Mouse (Mus musculus): ENCODE data around the gene Frmd3. TPM values are rescaled to one million over a fixed set of nuclear protein-coding genes. Genes with fewer than 3 reads are reported as not detected.
"Not testable (repeated sequence)": the region's sequence is repeated elsewhere in the genome, so short reads cannot be mapped to it uniquely, and the experiment has no call there.

Frmd3 gene
- total RNA-seq (2021) = 1 to 10 TPM in 1 of 2 experiments, under 1 TPM in 1; 0.86 to 2.4 TPM
- long read RNA-seq, experiment 1 = 0 reads
- long read RNA-seq, experiment 2 = 0 reads

DNA sequence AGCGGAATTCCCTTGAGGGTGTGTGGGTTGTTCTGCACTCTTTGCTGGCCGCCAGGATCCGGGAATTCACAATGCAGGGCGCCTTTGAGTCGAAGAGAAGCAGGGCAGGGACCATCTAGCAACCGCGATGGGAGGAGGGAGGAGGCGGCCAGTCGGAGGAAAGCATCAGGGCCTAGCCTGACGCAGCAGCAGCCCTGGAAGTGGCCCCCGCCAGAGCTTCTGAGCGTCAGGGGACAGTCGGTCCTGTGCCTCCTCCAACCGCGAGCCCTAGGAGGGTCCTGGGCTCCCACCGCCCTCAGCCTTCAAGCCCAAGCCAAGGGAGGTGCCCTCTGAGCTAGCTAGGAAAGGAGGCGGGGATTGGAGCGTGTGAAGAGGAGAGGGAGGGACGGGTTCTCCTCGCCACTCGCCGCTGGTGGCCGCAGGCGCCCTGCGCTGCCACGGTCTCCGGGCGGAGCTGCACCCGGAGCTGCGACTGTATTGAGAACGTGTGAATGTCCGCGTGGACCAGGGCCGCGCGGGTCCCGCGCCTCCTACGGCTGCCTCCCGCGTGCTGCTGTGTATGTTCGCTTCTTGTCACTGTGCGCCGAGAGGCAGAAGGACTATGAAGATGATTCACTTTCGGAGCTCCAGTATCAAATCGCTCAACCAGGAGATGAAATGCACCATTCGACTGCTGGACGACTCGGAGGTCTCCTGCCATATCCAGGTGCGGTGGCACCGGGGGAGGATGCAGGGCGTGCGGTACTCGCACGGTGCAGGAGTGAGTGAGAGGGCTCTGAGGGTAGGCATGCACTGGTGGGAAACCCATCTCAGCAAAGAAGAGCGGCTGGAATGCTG is at the start of gene Frmd3:
Gene Frmd3, plus strand, starts transcription at position 232 of the 837 bp plus-strand sequence.
- intact Hi-C loops (cut with DNase I; ENCODE audit: low total_unique reads) = no loop called here
- peak; percentile 36 for DNase-seq

DNA sequence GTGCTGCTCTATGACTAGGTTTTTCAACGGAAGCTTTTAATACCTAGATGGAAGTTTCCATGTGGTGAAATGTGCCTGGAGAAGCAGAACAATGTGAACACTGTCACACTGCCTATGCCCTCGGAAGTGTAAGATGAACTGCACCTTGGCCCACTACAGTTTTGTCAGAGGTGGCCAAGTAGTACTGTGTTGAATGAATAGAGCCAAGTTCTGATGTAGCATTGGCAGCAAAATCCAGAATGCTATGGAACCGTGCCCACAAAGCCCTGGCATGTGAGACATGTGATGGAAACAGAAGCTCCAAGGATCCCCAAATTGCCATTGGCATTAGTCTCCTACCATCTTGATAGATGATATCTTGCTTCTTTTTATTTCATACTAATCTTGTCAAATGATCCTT is 32.8 kb upstream of the Frmd3 start:
- intact Hi-C loops (cut with DNase I; ENCODE audit: low total_unique reads) = no loop called here
- peak; percentile 8 for DNase-seq

DNA sequence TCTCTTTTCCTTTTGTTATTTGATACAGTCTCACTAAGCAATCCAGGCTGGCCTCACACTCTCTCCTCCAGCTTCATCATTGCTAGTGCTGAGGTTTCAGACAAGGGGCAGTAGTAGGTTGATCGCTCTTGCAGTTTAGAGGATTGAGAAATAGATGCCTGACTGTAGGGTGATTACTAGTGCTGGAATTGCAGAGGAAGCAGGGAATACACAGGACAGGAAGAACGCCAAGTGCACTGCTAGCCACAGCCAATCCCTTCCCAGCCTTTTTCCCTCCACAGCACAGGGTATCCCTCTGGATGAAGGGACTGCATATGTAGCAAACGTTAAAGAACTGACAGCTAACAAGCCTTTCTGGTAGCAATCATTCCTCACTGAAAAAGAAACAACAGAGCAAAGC is 965 bp upstream of the Frmd3 start:
- intact Hi-C loops (cut with DNase I; ENCODE audit: low total_unique reads) = no loop called here
- DNase-seq = no peak

DNA sequence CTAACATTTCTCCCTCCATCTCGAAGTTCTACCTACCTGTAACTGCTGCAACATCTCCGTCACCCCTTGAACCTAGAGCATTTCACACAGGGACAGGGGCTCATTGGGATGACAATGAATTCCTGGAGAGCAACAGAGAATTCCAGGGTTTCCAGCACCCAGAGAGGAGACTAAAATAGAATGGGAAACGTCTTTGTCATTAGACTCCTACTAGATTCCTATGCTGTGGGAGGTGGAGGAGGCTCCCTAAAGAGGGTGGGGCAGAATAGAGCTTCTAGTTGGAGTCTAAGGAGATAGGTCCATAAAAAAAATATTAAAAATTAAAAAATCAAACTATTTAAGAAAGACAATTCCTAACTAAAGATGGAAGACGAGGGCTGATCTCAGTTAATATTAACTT is 542 bp upstream of the Frmd3 start:
- intact Hi-C loops (cut with DNase I; ENCODE audit: low total_unique reads) = no loop called here

DNA sequence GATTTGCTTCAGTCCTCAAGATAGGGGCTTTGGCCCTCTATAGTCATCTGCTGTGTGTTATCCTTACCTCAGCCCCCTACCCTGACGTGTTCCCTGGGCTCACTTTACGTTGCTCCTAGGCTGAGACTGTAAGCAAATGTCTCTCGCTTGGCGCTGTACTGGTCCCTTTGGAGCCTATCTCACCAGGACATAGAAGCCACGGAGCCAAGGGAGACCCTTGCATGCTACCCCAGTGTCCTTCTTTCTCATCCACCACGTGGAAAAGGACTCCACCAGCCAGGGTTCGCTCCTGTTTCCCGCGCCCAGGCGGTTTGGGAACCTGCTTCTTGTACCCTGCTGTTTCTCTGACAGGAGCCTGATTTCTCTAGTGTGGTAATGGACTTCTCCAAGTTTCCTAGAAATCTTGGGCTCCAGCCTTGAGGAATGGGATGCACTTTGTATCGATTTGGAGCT is 832 bp downstream of the Frmd3 start:
- no peak for DNase-seq
- intact Hi-C loops (cut with DNase I; ENCODE audit: low total_unique reads) = no loop called here

More for the DNA sequence above, 542 bp upstream of the Frmd3 start:
- no peak for DNase-seq

DNA sequence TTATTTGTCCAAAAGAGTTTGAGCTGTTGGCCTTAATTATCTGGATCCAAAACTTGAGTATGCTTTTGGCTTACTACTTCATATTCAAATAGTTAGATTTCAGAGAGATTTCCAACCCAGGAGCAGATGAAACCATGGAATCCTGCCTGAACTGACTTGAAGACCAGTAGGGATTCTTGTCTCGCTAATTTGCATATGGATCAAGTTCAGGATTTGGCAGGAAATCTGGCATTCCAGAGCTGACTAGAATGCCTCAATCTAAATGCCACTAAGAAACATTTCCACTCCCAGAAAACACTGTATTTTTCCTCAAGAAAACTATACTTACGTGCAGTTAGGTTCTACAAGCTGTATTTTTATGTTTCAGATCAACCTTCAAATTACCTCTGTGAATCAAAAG is 6.8 kb downstream of the Frmd3 start:
- no peak for DNase-seq
- intact Hi-C loops (cut with DNase I; ENCODE audit: low total_unique reads) = no loop called here

DNA sequence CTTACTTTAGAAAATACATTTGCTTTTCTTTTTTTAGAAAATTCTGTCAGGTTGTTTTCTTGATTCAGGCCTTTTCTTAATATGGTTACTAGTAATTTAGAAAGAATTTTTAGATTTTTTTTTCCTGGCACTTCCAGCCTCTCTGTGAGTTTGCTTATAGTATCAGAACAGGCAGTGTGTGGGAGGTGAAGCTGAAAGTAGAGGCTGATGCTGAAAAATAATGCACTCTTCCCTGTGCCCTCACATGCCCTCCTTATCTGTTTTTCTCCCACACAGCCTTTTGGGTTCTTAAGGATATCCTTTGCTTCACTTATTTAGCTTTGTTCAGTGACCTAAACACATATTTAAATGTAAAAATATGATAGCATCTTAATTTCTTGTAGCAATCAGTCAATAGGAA is 30.0 kb downstream of the Frmd3 start:
- intact Hi-C loops (cut with DNase I; ENCODE audit: low total_unique reads) = no loop called here
- no peak for DNase-seq

DNA sequence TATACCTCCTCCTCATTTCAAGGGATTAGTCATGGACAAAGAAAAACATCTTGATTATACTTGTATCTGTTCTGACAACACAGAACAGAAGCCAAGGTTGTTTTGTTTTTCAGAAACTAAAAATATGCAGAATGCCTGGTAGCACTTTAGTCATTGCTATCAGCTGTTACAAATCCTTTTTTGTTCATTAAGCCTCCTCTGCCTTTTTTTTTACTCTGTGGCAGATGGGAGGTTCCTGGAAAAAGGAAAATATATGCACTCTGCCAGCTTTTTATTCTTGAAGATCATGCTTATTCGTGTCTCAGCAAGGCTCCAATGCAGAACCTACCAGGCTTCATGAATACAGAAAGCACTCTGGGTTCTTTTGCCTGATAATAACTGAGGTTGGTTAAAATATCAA is 38.5 kb downstream of the Frmd3 start:
- intact Hi-C loops (cut with DNase I; ENCODE audit: low total_unique reads) = no loop called here

DNA sequence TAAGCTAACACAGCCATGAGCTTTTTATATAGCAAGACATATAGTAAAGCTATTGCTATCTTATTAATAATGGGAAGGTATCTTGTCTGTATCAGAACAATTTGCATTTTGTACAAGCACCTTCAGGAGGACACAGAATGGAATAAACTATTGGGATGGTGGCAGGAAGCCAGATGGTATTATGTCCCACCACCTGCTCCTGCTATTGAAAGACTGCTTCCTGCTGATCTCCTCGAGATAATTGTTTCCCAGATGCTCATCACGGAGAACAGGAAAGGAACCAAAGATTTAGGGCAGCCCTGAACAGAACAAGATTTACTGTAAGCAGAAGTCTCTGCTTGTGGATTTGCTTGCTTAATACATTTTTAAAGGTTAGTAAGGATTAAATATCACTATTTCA is 63.5 kb downstream of the Frmd3 start:
- intact Hi-C loops (cut with DNase I; ENCODE audit: low total_unique reads) = no loop called here
- no peak for DNase-seq

More for the DNA sequence above, 38.5 kb downstream of the Frmd3 start:
- no peak for DNase-seq

DNA sequence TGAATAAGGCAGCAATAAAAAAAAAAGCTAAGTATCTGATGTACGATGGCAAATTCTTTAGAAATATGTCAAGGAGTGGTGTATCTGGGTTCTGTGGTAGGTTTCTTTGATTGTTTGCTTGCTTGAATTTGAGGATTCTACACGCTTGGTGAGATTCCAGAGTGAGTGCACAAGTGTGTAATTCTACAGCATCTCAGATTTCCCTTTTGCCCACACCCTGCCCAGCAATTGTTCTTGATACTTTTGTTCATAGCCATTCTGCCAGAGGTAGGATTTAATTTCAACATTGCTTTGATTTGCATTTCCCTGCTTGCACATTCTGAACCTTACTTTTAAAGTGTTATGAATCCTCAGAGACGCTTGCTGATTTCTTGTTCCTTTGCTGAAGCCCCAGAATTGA is 97.6 kb downstream of the Frmd3 start:
- no peak for DNase-seq
- intact Hi-C loops (cut with DNase I; ENCODE audit: low total_unique reads) = no loop called here

DNA sequence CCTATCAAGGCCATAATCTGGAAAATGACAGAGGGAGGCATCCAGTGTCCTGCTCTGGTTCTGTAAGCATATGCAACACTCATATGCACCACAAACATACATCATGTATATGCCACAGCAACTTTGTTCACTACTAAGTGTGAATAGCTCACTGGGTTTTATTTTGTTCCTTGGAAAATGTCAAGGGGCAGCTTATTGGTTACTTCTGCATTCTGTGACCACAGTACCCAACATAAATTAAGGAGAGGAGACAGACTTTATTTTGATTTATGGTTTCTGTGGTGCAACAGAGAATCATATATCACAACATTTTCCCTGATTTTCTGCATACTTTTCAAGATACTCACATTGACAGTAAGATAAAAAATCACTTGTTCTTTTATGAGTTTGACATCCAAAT is 178.3 kb downstream of the Frmd3 start:
- intact Hi-C loops (cut with DNase I; ENCODE audit: low total_unique reads) = no loop called here
- DNase-seq = no peak

DNA sequence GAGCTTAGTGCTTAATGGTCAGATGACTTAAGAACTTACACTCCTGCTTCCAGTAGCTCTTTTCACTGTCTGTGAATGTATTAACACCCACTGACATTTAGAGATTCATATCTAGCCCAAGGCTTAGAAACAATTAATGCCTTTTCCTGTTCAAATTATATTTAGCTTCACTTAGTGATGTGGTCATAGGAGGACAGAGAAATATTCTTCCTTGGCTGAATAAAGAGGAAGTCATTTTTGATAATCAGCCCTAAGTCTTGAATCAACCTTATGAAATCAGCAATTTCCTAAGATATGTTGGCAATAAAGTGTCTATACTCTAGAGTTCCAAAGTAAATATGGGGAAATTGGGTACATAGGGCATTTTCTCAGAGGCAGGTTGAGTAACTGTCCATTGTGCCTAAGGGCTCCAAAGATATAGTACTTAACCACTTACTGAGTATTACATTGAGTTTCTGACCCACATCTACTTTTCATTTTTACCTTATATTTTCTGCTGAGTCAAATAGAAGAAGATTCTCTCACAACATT is 188.1 kb downstream of the Frmd3 start:
- DNase-seq = no peak
- intact Hi-C loops (cut with DNase I; ENCODE audit: low total_unique reads) = no loop called here

DNA sequence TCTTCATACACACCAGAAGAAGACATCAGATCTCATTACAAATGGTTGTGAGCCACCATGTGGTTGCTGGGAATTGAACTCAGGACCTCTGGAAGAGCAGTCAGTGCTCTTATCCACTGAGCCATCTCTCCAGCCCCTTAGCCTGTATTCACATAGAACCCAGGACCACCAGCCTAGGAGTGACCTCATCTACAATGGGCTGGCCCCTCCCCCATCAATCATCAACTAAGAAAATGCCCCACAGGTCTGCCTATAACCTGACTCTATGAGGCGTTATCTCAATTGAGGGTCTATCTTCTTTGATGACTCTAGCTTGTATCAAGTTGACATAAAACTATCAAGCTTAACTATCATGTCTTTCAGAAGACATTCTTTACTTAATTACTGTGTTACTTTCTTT is 208.5 kb downstream of the Frmd3 start:
- not testable (repeated sequence) for DNase-seq

DNA sequence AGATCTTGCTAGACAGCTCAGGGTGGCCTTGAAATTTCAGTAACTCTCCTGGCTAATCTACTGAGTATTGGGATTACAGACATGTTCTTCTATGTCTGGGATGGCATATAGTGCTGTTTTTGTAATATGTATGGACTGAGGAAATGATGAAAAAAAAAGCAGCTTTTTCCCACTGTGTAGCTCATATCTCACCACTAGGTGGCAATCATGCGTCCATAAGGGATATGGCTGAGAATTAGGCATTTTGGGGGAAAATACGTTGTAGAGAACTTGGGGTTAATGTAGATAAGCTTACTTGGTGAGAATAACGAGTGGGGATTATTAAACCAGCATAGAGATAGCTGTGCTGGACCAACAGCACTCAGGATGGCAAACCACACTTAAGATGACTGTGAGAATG is 209.1 kb downstream of the Frmd3 start:
- intact Hi-C loops (cut with DNase I; ENCODE audit: low total_unique reads) = no loop called here
- DNase-seq = no peak

More for the DNA sequence above, 208.5 kb downstream of the Frmd3 start:
- intact Hi-C loops (cut with DNase I; ENCODE audit: low total_unique reads) = not testable (repeated sequence)

DNA sequence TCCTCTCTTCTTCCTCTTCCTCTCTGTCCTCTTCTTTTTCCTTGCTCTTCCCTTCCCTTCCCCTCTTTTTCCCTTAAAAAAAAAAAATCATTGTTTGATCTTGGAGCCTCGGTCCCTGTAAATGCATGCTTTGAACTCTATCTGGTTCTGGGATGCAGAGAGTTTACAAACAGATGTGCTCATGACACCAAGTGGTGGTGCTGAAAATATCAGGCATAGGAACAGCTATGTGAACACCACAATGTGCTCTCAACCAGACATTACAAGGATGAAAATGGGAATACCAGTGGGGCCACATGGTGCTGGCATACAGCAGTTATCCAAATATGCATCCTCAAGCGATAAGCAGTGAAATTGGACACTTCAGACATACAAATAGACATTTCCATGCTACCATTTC is 211.0 kb downstream of the Frmd3 start:
- intact Hi-C loops (cut with DNase I; ENCODE audit: low total_unique reads) = no loop called here
- no peak for DNase-seq

DNA sequence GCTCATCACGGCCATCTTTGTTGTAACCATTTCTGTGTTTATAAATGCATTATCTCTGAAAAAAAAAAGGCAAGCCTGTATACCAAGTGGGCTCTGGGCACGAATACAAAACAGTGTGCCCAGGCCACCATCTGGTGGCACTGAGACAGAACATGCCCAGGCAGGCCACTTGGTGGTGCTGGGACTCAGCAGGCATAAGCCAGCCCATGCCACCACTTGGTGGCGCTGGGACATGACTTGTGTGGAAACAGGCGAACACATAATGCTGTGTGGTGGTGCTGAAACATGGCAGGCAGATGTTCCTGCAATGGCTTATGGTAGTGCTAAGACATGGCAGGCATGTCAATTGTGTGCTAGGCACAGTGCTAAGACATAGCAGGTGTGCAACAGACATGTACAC is 217.8 kb downstream of the Frmd3 start:
- DNase-seq = no peak
- intact Hi-C loops (cut with DNase I; ENCODE audit: low total_unique reads) = no loop called here

DNA sequence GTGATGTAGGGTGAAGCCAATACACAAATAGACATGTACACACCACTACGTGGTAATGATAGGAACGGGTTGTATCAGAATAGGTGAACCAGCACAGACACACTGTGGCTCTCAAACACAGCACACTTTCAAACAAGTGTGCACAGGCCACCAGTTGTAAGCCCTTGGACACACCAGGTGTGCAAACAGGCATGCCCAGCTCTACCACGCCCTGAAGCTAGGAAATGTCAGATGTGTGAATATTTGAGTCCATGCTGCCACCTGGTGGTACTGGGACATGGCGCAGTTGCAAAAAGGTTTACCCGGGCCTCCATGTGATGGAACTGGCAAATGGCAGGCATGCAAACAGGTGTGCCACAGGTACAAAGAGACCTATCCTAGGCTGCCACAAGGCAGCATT is 218.2 kb downstream of the Frmd3 start:
- DNase-seq = peak; percentile 17
- intact Hi-C loops (cut with DNase I; ENCODE audit: low total_unique reads) = no loop called here

DNA sequence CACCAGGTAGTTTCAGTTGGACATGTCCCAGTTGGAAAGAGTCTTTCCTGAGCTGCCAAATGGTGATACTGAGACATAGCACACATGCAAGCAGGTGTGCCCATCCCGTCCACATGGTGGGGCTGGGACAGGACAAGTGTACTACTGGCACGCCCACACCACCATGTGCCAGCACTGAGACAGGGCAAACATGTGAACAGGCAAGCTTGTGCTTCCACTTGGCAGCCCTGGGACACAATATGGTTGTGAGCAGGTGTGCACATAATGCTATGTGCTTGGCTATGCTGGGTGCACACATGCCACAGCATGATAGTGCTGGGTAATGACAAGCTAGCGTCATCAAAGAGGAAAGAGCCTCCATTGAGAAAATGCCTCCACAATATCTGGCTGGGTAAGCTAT is 220.3 kb downstream of the Frmd3 start:
- DNase-seq = no peak
- intact Hi-C loops (cut with DNase I; ENCODE audit: low total_unique reads) = no loop called here

DNA sequence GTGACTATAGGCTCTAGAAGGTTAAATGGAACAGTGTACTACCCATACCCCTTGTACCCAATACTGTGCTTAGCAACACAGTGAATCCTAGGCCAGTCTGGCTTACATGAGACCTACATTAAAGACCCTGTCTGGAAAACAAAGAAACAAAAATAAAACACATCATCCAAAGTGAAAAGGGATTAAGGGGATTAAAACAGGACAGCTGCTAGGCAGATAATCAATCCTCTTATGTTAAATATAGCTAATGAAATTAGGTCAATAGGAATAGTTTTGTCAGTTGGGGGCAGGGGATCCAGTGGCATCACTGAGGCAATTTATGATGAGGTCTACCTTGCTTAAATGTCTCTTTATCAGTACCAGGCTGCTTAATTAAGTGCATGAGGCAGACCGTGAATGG is 228.9 kb downstream of the Frmd3 start, which contains the start of gene Kdm4c:
Gene Kdm4c, plus strand, starts transcription at position 322 of the 400 bp plus-strand sequence.
- DNase-seq = no peak
- intact Hi-C loops (cut with DNase I; ENCODE audit: low total_unique reads) = no loop called here

Measured in gastrocnemius, postnatal 14 days (tissue).